Mouse (Mus musculus) gastrocnemius, adult 18-20 months (tissue): ENCODE results near the gene Bicc1. TPM values are rescaled to one million over a fixed set of nuclear protein-coding genes. Genes with fewer than 3 reads are reported as not detected.

Experiments used
- DNase-seq: peaks from one replicate; pipeline ENCODE4 v3.0.0; 2021; ENCODE audit warnings: low spot score
- total RNA-seq, 2 experiments: library from RNA; stranded (reverse); gene quantifications; 2 replicates each; pipeline ENCODE4 v1.2.3; 2021

The Bicc1 gene
- total RNA-seq, 2 experiments from 2014 or later: 7.2 to 8.2 TPM

DNA sequence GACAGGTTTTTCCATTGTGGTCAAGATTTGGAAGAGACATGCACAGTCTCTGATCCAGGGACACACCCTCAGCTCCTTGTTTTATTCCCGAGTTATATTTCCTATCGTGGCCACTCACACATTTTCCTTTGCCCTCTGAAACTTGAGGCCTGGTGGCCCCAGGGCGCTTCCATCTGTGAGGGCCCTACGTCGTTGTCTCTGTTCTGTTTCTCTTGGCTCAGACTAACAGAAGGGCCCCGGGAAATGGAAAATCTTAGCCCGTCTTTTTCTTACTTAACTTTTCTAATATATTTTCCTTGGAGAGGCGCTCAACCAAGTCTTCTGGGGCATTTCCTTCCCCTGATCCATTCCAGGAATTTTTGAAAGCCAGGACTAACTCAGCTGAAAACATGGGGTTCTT lies 281.9 kb downstream of the Bicc1 start:
- no peak for DNase-seq

DNA sequence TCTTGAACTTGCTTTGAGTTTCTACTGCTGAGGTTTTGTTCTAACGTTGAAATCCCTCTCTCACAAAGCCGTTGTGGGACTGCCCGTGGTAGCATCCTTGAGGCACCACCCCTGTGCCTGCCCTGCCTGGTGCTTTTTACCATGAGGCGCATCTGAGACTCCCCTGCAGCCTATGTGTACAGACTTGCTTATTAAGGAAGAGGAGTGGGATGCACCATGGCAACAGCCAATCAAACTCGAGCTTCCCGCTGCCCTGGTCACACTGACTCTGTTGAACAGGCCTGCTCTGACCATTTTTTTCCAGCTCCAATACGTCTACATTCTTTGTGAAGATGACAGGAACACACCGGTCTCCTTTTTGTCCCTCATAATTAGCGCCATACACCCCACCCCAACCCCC lies 283.0 kb downstream of the Bicc1 start:
- no peak for DNase-seq

DNA sequence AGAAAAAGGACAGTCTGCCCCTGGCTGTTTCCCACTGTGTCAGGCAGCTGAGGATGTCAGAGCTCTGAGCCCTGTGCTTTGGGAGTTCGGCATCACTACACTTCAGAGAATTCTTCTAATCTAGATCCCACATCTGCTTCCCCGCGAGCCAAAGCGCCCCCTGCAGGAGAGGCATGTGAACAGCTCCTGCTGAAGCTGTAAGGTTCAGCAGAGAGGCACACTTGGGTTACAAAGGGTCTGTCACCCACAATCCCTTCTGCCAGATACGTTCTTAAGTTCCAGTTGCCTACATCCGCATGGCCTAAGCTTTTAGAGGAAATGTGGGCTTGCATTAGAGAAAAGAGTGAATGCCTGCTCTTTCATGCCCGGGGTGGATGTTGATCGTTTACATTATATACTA lies 283.4 kb downstream of the Bicc1 start:
- peak; percentile 17 for DNase-seq

DNA sequence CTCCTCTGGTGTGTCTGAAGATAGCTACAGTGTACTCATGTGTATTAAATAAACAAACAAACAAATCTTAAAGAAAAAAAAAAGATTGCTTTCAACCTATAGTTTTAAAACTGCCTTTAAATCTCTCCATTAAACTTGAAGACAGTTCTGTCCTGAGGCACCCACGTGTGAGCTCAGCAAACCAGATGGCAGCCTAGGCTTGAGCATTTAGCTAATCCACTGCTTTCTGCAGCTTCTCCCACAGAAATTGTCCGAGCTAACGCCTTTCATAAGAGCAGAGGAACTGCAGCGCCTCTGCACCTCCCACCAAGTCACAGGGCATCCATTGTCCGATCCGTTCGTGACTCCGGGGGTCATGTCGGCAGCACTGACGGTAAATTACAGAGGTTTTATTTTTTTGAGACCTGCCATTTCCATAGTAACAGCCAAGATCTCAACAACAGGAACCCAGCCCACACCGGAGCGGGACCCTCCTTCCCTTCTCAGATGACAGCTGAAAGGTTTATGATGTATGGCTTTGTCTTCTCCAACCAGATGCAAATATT lies 284.4 kb downstream of the Bicc1 start:
- DNase-seq: no peak

Other genes with a start within 250 kb of the Bicc1 start
- gene Tfam, start 78.6 kb upstream of the Bicc1 start, total RNA-seq: 10 to 100 TPM; 52.5 to 63.0 TPM
- gene Ube2d1, start 125.6 kb upstream of the Bicc1 start, total RNA-seq: 100 to 1,000 TPM; 170 to 210 TPM
- gene Cisd1, start 185.3 kb upstream of the Bicc1 start, total RNA-seq: 100 to 1,000 TPM; 235 to 236 TPM
- 10 to 100 TPM; 18.0 to 19.4 TPM for gene Ipmk, start 188.1 kb upstream of the Bicc1 start, total RNA-seq